Mouse (Mus musculus): ENCODE measurements around the gene Abca8a. TPM values are rescaled to one million over a fixed set of nuclear protein-coding genes. Genes with fewer than 3 reads are reported as not detected.

Abca8a gene
- polyA plus RNA-seq (2014; fragmentation: Illumina TruSeq; extraction: RNeasy Lipid Tissue Mini Kit (QIAGEN cat#74804)) = 65.2 TPM

DNA sequence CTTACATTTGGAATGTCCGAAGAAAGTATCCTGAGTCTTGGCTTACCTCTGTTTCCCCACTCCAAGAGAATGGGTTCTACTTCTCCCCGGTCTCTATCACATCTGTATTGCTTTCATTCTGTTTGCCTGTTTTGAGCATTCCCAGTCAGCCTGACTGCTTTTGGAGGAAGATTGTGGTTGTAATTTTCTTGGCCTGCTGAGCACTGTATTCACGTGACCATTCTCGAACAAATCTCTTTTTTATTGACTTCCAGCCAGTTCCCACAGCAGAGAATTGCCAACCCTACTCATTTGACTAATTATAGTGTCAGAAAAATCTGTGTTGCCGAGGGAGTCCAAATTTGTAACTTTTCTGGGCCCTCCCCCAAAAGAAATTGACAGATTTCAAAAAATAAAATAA is at the start of gene Abca8a:
Abca8a (minus strand) TSS at position 121 of the 400 bp plus-strand sequence.

DNA sequence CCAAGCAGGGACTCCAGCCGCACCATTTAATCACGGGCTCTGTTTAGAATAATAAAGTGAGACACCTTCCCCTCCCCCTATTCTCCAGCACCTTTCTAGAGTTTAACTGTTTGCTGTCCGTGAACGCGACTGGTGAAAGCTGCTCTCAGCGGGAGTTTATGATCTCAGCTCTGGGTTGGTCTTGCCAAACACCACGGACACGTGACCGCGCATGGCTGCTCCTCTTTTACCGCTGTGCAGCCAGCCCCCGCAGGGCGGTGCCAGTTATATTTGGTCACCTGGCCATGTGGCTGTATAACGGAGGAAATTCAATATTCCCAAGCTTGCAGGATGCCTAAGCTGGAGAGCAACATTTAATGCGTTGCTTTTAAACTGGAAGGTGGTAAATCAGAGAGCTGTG is 100.2 kb downstream of the Abca8a start, which contains the start of gene Abca8b:
Abca8b (minus strand) TSS at position 222 of the 400 bp plus-strand sequence.

Other genes starting within 250 kb of the Abca8a start
- gene Abca8b, start 100.1 kb downstream of the Abca8a start, polyA plus RNA-seq (2014; fragmentation: Illumina TruSeq; extraction: RNeasy Lipid Tissue Mini Kit (QIAGEN cat#74804)) = 8.3 TPM
- 55.0 TPM for gene Abca9, start 72.2 kb upstream of the Abca8a start, polyA plus RNA-seq (2014; fragmentation: Illumina TruSeq; extraction: RNeasy Lipid Tissue Mini Kit (QIAGEN cat#74804))
- 39.9 TPM for gene Abca6, start 155.8 kb upstream of the Abca8a start, polyA plus RNA-seq (2014; fragmentation: Illumina TruSeq; extraction: RNeasy Lipid Tissue Mini Kit (QIAGEN cat#74804))
- 26.6 TPM for gene Abca5, start 241.7 kb upstream of the Abca8a start, polyA plus RNA-seq (2014; fragmentation: Illumina TruSeq; extraction: RNeasy Lipid Tissue Mini Kit (QIAGEN cat#74804))